Mouse (Mus musculus): Measurements from ENCODE around the gene Ccdc65.

- TF ChIP-seq CTCF (IDR thresholded peaks at IDR 0.05; ENCODE audit: borderline replicate concordance, insufficient read depth, low read depth, low read length) (no peak), POLR2A (IDR thresholded peaks at IDR 0.05; ENCODE audit: borderline replicate concordance, insufficient read depth, low read length) (no peak)
Measured at GRCm38 (mm10) chr15:98771813-98772425, 63.9 kb downstream of the Ccdc65 start.

Measured in cerebellum, adult 2 months (tissue).